Mouse (Mus musculus): Measurements from ENCODE around the gene Adss. TPM values are rescaled to one million over a fixed set of nuclear protein-coding genes. Genes with fewer than 3 reads are reported as not detected.

Gene Adss
- polyA plus RNA-seq, 1 experiment = 15.3 TPM

DNA sequence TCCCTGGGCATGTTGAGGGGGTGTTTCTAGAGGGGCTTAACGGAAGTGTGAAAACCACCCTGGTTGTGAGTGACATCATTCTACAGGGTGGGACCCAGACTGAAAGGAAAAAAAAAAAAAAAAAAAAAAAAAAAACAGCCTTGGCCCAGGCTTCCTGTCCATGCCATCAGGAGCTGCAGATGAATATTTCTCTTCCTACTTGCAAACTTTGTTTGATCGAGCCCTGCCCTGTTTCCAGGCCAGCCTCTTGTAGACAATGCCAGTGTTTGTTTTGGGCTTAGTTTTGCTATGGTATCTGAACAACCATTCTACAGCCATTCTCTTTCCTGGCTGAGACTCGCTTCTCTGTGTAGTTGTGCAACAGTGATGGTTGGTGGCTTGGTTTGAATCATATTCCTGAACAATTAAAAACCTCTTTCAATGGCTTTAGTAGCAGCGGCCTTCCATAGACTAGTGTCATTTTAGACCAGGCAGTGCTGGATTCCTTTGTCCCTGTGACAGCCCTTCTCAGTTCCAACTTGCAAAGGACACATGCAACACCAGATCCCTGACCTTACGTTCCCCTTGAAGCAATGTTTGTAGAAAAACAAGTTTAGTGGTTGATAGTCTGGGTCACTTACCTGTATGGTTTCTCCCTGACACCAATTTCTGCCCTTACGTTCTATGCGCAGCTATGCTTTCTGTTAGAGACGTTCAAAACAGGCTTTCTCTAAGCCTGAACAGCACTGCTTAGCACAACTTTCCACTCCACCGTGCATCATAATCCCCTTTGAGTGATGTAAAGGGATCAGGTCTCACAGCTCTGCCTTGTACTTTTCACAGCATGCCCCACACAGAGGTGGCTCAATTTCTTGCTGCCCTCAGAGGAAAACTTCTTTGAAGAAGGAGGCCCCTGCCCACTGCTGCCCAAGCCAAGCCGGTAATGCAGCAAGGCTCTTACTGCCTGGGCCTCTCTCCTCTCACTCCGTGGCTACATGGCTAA, 67.0 kb downstream of the Adss start, which contains the start of gene 1700016C15Rik:
TSS of gene 1700016C15Rik (plus strand) at position 772 of the 982 bp plus-strand sequence.
- DNase-seq (ENCODE audit: low read depth, low spot score) = no peak
- 56% methylated on average over 11 of the region's 11 CpGs for WGBS

DNA sequence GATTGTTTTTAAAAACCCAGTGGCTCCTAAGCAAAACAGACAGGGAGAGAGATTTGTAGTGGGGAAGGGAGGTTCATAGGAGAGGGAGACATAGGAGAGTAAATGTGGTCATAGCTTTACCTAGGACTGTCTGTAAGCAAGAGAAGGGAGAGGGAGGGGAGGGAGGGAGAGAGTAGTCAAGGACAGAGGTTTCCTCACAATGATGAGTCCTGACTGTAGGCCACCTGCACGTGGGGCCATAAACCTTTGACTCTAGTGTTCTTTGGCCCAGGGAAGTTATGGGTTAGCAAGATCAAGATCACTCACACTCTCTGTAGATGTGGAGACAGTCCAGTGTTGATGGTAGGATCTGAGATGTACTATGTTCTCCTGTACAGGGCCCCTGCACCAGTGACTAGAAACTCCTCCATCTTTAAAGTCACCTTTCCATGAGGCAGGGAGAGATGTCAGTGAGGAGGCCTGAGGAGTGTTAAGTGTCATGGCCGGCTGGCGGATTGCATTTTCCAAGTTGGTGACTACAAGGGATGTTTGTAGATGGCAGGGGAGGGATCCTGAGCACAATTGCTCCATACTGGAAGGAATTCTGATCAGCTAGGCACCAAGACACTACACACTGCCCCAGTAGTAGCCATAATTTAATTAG, 68.3 kb downstream of the Adss start:
- DNase-seq (ENCODE audit: low read depth, low spot score) = no peak
- WGBS = 74% methylated on average over 3 of the region's 3 CpGs

DNA sequence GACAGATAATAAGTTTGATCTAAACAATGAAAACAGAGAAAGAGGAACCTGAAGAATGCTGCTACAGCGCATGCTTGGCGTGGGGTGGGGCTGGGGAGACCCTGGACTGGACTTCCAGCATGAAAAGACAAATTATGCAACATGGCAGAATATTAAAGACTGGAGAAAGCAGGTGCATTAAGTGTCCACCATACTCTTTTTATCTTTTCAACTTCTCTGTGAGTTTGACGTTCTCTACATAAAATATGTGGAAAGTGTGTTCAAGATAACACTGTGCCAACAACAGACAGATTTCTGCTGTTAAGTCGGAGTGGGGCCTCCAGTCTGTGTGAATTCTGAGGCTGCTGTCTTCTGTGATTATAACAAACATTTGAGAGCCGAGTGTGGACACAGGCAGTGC, 69.4 kb downstream of the Adss start:
- whole genome bisulfite sequencing = 41% methylated on average over 5 of the region's 5 CpGs
- DNase-seq (ENCODE audit: low read depth, low spot score) = no peak

DNA sequence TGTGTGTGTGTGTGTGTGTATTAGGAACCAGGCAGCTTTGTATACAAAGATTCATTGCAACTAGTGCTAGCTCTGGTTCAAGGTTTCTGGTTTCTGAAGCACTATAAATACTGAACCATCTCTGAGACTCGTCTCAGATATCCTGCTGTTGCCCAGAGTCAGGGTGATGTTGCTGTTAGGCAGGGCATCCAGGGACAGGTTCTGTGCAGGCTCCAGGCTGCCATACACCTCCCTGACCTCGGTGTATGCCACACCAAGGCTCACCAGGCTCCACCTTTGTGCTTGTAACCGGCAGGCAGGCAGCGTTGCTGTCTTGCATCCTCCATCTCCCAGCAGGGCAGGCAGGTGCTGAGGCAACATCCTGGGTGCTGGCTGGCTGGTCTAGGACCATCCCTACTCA, 72.5 kb downstream of the Adss start:
- 64% methylated on average over 4 of the region's 4 CpGs for WGBS
- no peak for DNase-seq (ENCODE audit: low read depth, low spot score)

DNA sequence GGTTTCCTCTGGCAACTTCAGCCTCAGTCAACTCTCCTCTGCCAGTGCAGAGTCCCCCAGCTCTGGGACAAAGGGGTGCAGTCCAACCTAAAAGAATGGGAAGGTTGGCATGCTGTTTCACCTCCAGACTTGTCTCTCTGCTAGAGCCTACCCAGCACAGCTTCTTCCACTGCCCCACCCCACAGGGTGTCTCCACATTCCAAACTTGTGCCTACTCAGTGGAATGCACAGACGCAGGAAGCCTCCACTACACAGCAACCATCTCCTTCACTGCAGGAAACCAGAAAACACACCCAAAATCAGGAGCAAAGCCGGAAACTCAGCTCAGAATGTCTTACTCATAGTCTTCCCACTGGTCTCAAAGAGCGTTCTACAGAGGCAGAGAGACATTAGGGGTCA, 77.3 kb downstream of the Adss start:
- 69% methylated on average over 3 of the region's 3 CpGs for WGBS
- no peak for DNase-seq (ENCODE audit: low read depth, low spot score)

DNA sequence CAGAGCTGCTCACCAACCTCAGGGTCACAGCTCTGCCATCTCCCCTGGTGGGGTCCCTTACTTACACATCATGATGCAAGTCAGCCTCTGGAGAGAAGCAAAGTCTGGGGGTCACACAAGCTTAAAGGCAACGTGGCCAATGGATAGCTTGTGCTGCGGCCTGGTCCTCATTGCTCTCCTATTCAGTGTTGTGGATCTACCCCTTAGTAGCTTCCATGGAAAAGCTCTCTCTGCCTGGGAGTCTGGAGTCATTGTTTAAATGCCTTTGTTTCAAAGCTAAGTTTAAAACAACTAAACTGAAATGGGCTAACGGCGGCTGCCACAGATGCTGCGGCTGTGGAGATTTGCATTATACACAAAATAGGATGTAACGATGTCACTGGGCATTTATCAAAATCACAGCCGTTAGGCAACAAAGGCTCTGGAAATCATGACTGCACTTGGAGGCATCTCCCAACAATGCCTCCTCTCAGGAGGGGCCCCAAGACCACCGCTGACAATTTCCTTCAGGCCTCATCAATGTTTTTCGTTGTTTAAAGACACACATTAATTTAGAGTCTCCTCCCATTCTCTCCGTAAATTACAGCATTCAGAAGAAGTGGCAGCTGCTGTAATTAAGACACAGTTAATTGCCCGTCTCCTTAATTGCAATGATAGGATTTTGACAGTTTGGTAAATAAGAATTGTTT, 77.8 kb downstream of the Adss start:
- 78% methylated on average over 11 of the region's 11 CpGs for WGBS
- DNase-seq (ENCODE audit: low read depth, low spot score) = no peak

DNA sequence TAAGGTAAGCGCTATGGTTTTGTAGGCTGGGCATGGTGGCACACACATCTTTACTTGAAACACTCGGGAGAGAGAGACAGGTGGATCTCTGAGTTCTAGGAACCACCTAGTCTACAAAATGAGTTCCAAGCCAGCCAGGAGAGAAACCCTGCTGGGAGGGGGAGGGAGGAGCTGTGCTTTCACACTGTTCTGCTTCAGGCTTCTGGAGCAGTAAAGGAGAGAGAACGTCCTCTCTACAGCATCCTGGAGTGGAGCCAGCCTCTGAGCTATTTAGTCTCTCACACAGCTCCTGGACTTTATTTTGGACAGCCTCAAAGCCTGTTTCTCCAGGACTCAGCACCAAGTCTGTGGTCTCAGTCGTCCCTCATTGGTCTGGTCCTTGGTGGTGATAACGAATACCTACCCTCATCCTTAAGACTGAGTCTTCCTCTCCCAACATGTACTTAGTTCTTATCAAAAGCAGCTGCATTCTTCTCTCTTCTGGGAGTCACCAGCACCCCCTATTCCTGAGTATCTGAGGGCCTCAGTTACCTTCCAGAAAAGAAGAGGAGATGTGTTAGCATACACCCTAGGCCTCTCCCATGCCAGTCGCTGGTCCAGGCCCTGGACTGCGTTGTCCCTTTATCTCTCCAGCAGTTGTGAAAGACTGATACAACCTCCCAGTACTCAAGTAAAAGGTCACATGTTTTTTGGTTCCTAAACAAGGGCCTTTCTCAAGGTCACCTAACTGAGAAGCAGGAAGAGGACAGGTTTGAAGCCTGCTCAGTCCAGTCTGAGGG, 79.1 kb downstream of the Adss start:
- DNase-seq (ENCODE audit: low read depth, low spot score) = no peak

DNA sequence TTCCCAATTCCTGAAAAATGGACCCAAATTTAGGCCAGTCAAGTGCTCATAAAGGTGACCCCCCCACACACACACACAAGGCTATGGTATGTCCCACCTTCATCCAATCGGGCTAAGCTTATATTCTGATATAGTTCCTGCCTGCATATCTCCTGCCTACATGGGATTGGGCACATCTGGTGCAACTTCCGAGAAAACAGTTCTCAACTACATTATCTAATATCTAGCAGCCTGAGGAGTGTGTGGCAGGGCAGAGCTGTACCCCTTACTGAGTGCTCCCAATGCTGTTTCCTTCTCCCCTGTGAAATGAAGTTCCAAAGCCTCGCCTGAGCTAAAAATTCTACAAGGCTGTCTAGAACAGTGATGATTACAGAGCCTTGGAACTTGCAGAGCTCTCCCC, 79.9 kb downstream of the Adss start:
- no peak for DNase-seq (ENCODE audit: low read depth, low spot score)
- 78% methylated on average over 3 of the region's 3 CpGs for WGBS

More for the DNA sequence above, 79.1 kb downstream of the Adss start:
- WGBS = 78% methylated on average over 7 of the region's 7 CpGs

DNA sequence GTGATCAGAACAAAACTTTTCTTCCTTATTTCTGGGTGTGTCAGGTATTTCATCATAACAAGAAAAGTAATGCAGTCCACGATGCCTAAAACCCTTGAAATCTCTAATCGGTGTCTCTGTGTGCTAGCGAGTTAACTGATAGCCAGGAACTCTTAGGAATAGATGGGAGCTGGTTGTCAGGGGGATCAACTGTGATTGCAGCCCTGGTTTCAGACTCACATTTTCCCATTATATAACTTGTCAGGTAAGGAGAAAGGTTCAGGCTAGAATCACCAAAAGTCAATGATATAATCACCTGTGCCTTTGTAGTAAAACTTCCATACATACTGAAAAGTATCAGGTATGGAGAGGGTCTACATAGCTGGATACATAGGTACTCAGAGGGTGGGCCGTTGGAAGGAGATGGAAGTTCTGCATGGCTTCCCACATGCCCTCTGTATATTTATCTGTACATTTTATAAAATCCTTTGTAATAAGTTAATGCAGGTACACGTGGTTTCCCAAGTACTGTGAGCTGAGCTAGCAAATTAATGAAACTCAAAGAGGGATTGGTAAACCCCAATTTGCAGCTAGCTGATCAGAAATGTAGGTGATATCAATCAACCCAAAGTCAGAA, 81.8 kb downstream of the Adss start:
- no peak for DNase-seq (ENCODE audit: low read depth, low spot score)
- 66% methylated on average over 5 of the region's 5 CpGs for WGBS

DNA sequence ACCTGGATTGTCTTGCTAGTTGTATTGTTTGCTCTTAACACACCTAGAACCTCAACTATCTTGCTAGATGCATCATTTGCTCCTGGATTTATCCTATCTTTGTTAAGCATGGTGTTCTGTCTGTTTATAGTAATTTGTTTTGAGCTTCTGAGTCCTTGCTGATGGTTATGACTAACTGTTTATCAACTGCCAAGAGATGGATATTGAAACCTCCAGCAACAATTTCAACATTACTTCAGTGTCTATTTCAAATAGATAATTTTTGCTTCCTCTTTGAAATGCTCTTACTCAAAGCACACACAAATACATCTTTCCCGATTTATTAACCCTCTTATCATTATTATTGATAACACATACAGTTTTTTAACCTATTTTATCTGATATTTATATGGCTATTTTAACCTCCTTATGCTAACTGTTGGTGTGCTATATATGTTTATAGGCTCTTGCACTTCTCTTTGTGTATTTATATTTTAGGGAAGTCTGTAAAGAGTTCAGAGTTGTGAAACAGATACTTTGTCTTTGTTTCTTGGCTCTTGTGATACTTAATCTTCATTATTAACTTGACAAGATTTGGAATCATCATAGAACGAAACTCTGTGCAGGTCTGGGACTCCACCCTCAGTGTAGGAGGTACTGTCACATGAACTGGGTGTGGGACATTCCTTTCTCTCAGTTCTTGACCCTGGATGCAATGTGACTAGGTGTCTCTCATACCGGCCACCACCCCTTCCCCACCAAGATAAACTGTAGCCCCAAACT, 82.5 kb downstream of the Adss start:
- 45% methylated on average over 3 of the region's 3 CpGs for whole genome bisulfite sequencing
- DNase-seq (ENCODE audit: low read depth, low spot score) = no peak

Other genes starting within 250 kb of the Adss start
- 0.35 and 1.6 TPM in 2 replicates for gene 1700016C15Rik, start 66.7 kb downstream of the Adss start, polyA plus RNA-seq (2012; rRNA removed)
- 0.11 and 0.22 TPM in 2 replicates for gene Catspere2, start 186.9 kb upstream of the Adss start, polyA plus RNA-seq (2012; rRNA removed)